Mouse (Mus musculus) kidney, embryonic 16.5 days (tissue): ENCODE measurements around the gene Lrrc2. TPM values are rescaled to one million over a fixed set of nuclear protein-coding genes. Genes with fewer than 3 reads are reported as not detected.

Experiments
- ATAC-seq: fragments of 200-750 bp; cut with Nextera tagmentation; 2 replicates; pipeline ENCODE4 v1.8.0; 2017; ENCODE audit warnings: moderate TSS enrichment; ENCODE audit not compliant: low FRiP score, low TSS enrichment
- H3K27ac ChIP-seq: fragments of 300-500 bp; sonication (generic); 2 replicates; pipeline ENCODE4 v1.5.1; 2014; ENCODE audit warnings: low read length
- H3K27me3 ChIP-seq: fragments of 300-500 bp; sonication (generic); 2 replicates; pipeline ENCODE4 v1.6.1; 2014; ENCODE audit warnings: low read length, control low read depth, mixed read lengths; ENCODE audit not compliant: insufficient read depth
- H3K36me3 ChIP-seq: fragments of 300-500 bp; sonication (generic); 2 replicates; pipeline ENCODE4 v1.6.1; 2014; ENCODE audit warnings: low read length, control low read depth, mixed read lengths; ENCODE audit not compliant: insufficient read depth
- H3K4me1 ChIP-seq: fragments of 300-500 bp; sonication (generic); 2 replicates; pipeline ENCODE4 v1.6.1; 2014; ENCODE audit warnings: low read length, control low read depth, mixed read lengths; ENCODE audit not compliant: insufficient read depth
- H3K4me2 ChIP-seq: fragments of 300-500 bp; sonication (generic); replicated peaks from 2 replicates; pipeline ENCODE4 v1.6.1; 2014; ENCODE audit warnings: low read depth, low read length
- H3K4me3 ChIP-seq: fragments of 300-500 bp; sonication (generic); 2 replicates; pipeline ENCODE4 v1.5.1; 2014; ENCODE audit warnings: mild to moderate bottlenecking, low read length
- H3K9ac ChIP-seq: fragments of 300-500 bp; sonication (generic); replicated peaks from 2 replicates; pipeline ENCODE4 v1.6.1; 2014; ENCODE audit warnings: low read length
- H3K9me3 ChIP-seq: fragments of 300-500 bp; sonication (generic); 2 replicates; pipeline ENCODE4 v1.6.1; 2016; ENCODE audit warnings: low read length, control low read depth
- WGBS: fragments of 180-500 bp; shearing (Covaris S2); extraction: QIAGEN DNeasy Blood & Tissue Kit; methylation state at CpG from one replicate; pipeline ENCODE4 v1.1.7; 2014; 5-methylcytosine and 5-hydroxymethylcytosine counted together
- polyA plus RNA-seq: library from polyadenylated mRNA; unstranded; fragments of >200 nt; fragmentation: Nextera tagmentation; extraction: Ambion mirVana; gene quantifications from 2 replicates; pipeline ENCODE4 v1.2.1, GENCODE M21; 2015

Gene Lrrc2
- polyA plus RNA-seq, 1 experiment from 2014 or later, result 0.21 TPM

- Histone ChIP-seq H3K4me2 (no peak overlapping the region), H3K4me3 (no peak overlapping the region), H3K9ac (no peak overlapping the region), H3K4me1 (no peaks in the 10 kb centered on the region), H3K36me3 (no peaks in the 10 kb centered on the region), H3K27me3 (peaks cover 46% of the 10 kb centered on the region), H3K27ac (no peak overlapping the region), H3K9me3 (no peaks in the 10 kb centered on the region)
- 14% methylated on average over 20 of the region's 20 CpGs for WGBS
- ATAC-seq, result no peak
Observed at GRCm38 (mm10) chr9:110946548-110947044, 4.7 kb upstream of the Lrrc2 start.

DNA sequence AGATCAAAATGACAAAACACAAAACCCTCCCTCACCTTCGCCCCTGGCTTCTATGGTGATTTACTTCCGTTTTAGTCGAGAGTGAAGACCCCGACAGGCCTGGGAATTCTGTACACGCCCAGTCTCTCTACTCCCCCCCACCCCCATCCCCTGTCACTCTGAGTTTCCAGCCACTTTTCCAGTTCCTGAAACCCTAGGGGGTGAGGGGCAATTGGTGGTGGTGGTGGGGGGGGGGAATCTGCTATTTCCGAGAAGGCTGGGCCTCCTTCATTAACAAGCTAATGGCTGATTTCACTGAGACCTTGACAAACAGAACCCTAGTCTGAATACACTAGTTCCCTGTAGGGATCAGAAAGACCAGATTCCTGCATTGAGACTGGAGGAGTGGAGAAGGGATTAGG, 4.1 kb upstream of the Lrrc2 start:
- H3K4me2 ChIP-seq, result no peak overlapping the region
- H3K9ac ChIP-seq, result no peak overlapping the region
- H3K4me1 ChIP-seq, result no peaks in the 10 kb centered on the region
- no peaks in the 10 kb centered on the region for H3K36me3 ChIP-seq
- whole genome bisulfite sequencing, result 21% methylated on average over 6 of the region's 6 CpGs
- ATAC-seq, result no peak
- H3K9me3 ChIP-seq, result no peaks in the 10 kb centered on the region
- no peak overlapping the region for H3K27ac ChIP-seq
- peaks cover 52% of the 10 kb centered on the region for H3K27me3 ChIP-seq
- H3K4me3 ChIP-seq, result no peak overlapping the region

DNA sequence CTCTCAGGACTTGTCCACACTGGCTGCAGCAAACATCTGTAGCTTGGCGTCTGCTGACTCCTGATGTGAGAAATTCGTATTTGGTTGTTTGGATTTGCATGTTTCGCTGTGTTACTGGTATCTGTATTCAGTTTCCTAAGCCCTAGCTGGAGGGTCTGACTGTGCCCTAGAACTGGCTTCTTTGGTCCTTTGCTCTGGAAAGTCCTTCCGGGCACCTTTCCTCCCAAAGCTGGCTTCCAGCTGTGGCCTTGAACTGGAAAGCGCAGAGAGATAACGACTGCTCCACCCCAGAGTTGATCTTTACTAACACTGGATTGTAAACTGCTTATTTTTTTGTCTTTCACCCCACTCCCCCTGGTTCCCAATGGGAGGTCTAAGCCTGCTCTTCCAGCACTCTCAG, 3.4 kb upstream of the Lrrc2 start:
- Histone ChIP-seq H3K9me3 (no peaks in the 10 kb centered on the region), H3K4me2 (no peak overlapping the region), H3K9ac (no peak overlapping the region), H3K36me3 (no peaks in the 10 kb centered on the region), H3K4me3 (no peak overlapping the region), H3K4me1 (no peaks in the 10 kb centered on the region), H3K27me3 (peaks cover 58% of the 10 kb centered on the region), H3K27ac (no peak overlapping the region)
- WGBS, result 52% methylated on average over 6 of the region's 6 CpGs
- no peak for ATAC-seq

DNA sequence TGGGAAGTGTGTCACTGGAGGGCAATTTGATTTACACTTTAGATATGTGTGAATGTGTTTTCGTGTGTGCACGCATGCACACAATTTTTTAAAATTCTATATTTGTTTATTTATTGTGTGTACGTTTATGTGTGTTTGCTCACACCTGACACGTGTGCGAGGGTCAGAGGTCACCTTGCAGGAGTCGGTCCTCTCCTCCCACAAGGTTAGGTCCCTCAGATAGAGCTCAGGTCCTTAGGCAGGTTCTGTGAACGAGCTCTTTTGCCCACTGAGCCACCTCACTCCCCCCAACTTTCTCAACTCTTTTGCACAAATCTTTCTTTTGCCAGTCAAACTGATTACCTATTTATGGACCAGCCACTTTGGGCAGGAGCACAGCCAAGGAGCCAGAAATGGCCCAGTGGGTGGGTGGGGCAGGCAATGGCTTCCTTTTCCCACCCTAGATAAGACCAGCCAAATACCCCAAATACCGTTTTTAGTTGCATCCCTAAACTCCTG, 2.5 kb upstream of the Lrrc2 start:
- Histone ChIP-seq H3K27me3 (peaks cover 65% of the 10 kb centered on the region), H3K27ac (no peak overlapping the region), H3K4me1 (no peaks in the 10 kb centered on the region), H3K4me2 (no peak overlapping the region), H3K9ac (no peak overlapping the region), H3K36me3 (no peaks in the 10 kb centered on the region), H3K9me3 (no peaks in the 10 kb centered on the region), H3K4me3 (no peak overlapping the region)
- 50% methylated on average over 8 of the region's 8 CpGs for WGBS
- ATAC-seq, result no peak

- Histone ChIP-seq H3K36me3 (no peaks in the 10 kb centered on the region), H3K27ac (no peak overlapping the region), H3K4me1 (no peaks in the 10 kb centered on the region), H3K4me3 (no peak overlapping the region), H3K9me3 (no peaks in the 10 kb centered on the region), H3K27me3 (peaks cover 61% of the 10 kb centered on the region), H3K4me2 (no peak overlapping the region), H3K9ac (no peak overlapping the region)
- no peak for ATAC-seq
- 92% methylated on average over 3 of the region's 3 CpGs for WGBS
Observed at GRCm38 (mm10) chr9:110950109-110950508, 1.2 kb upstream of the Lrrc2 start.

- Histone ChIP-seq H3K4me2 (no peak overlapping the region), H3K9ac (no peak overlapping the region), H3K9me3 (no peaks in the 10 kb centered on the region), H3K4me3 (no peak overlapping the region), H3K36me3 (no peaks in the 10 kb centered on the region), H3K4me1 (no peaks in the 10 kb centered on the region), H3K27me3 (peaks cover 54% of the 10 kb centered on the region), H3K27ac (no peak overlapping the region)
- no peak for ATAC-seq
- WGBS, result 95% methylated on average over 13 of the region's 13 CpGs
Observed at GRCm38 (mm10) chr9:110951866-110952265, 521 bp downstream of the Lrrc2 start.

- Histone ChIP-seq H3K4me1 (no peaks in the 10 kb centered on the region), H3K4me2 (no peak overlapping the region), H3K27me3 (peaks cover 49% of the 10 kb centered on the region), H3K36me3 (no peaks in the 10 kb centered on the region), H3K27ac (no peak overlapping the region), H3K4me3 (no peak overlapping the region), H3K9ac (no peak overlapping the region), H3K9me3 (no peaks in the 10 kb centered on the region)
- no peak for ATAC-seq
- 57% methylated on average over 6 of the region's 6 CpGs for WGBS
Observed at GRCm38 (mm10) chr9:110952398-110952797, 1.1 kb downstream of the Lrrc2 start.

- Histone ChIP-seq H3K9me3 (no peaks in the 10 kb centered on the region), H3K36me3 (no peaks in the 10 kb centered on the region), H3K4me2 (peak overlapping the region; percentile 98), H3K9ac (0 out of 2 replicates have a peak overlapping the region, but pooled peaks have one; percentile 66), H3K27ac (no peak overlapping the region), H3K4me3 (peak overlapping the region; percentile 65), H3K27me3 (peaks cover 42% of the 10 kb centered on the region), H3K4me1 (no peaks in the 10 kb centered on the region)
- ATAC-seq, result no peak
- 47% methylated on average over 5 of the region's 5 CpGs for WGBS
Observed at GRCm38 (mm10) chr9:110952931-110953549, 1.7 kb downstream of the Lrrc2 start.

DNA sequence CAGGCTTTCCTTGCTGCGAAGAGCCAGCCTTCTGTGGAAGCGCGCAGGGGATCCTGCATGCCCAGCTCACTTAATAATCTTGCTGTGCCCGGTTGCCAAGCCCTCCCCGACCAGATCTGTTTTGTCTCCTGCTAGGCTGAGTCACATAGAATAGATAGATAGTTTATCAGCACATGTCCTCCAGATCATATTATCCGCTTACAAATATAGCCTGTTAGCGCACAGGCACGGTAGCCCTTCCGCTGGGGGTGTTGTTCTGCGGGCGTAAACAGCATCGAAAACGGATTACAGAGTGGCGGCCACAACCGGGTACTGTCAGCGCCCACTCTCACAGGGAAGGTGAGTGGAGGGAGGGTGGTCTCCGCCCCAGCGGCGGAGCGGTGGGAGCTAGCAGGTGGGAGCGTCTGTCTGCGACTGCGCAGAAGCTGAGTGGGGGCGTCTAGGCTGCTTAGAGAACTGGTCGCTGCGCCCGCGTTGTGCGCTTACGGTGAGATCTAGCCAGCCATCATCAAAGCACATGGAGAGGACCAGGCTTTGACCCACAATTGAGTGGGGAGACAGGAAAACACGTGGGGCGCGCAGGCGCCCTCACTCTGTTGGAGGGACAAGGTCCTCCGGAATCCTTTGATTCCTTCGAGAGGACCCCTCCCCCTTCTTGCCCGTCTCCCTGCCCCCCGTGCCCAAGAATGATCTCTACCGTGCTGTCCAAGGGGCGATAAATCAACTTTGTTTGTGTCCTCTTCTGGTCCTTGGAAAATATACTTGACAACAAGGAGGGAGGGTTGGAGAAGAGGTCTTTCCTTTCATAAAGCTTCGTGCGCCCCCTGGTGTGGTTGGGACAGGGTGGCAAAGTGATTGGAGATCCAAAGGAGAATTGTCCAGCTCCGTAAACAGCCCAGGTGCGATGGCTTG, 2.5 kb downstream of the Lrrc2 start:
- no peaks in the 10 kb centered on the region for H3K4me1 ChIP-seq
- H3K27me3 ChIP-seq, result peaks cover 41% of the 10 kb centered on the region
- no peaks in the 10 kb centered on the region for H3K9me3 ChIP-seq
- peak overlapping the region; percentile 98 for H3K4me2 ChIP-seq
- WGBS, result 2% methylated on average over 44 of the region's 44 CpGs
- no peak overlapping the region for H3K27ac ChIP-seq
- ATAC-seq, result peak; percentile 76
- peak overlapping the region; percentile 65 for H3K4me3 ChIP-seq
- H3K36me3 ChIP-seq, result no peaks in the 10 kb centered on the region
- peak overlapping the region; percentile 66 for H3K9ac ChIP-seq
